Mouse (Mus musculus): ENCODE results near the gene Slc45a2. TPM values are rescaled to one million over a fixed set of nuclear protein-coding genes. Genes with fewer than 3 reads are reported as not detected.
A peak's percentile ranks its signal among the peaks of the same experiment; 100 is the strongest.

Gene Slc45a2
- polyA plus RNA-seq, 1 experiment from 2014 or later, result 0.17 TPM

- no peak overlapping the region for H3K9ac ChIP-seq
- no peak for ATAC-seq (ENCODE audit: low FRiP score)
- H3K36me3 ChIP-seq (replicated peaks), result no peaks in the 10 kb centered on the region
- no peaks in the 10 kb centered on the region for H3K4me1 ChIP-seq
- no peaks in the 10 kb centered on the region for H3K27me3 ChIP-seq
- no peak overlapping the region for H3K4me2 ChIP-seq
- WGBS, result 37% methylated on average over 2 of the region's 2 CpGs
- no peak overlapping the region for H3K27ac ChIP-seq
- no peak overlapping the region for H3K4me3 ChIP-seq (replicated peaks)
- H3K9me3 ChIP-seq, result no peaks in the 10 kb centered on the region
Measured at GRCm38 (mm10) chr15:11014931-11015330, 14.4 kb downstream of the Slc45a2 start.

- Histone ChIP-seq H3K4me1 (no peaks in the 10 kb centered on the region), H3K4me3 (replicated peaks) (no peak overlapping the region), H3K27me3 (no peaks in the 10 kb centered on the region), H3K4me2 (no peak overlapping the region), H3K36me3 (replicated peaks) (no peaks in the 10 kb centered on the region), H3K27ac (no peak overlapping the region), H3K9me3 (no peaks in the 10 kb centered on the region), H3K9ac (no peak overlapping the region)
- 74% methylated on average over 4 of the region's 4 CpGs for WGBS
- ATAC-seq (ENCODE audit: low FRiP score), result no peak
Measured at GRCm38 (mm10) chr15:11026801-11027561, 26.5 kb downstream of the Slc45a2 start.

GRCm38 (mm10) chr15:11030188-11030587 lies 29.7 kb downstream of the Slc45a2 start:
- Histone ChIP-seq H3K4me1 (no peaks in the 10 kb centered on the region), H3K4me3 (replicated peaks) (no peak overlapping the region), H3K4me2 (no peak overlapping the region), H3K27ac (no peak overlapping the region), H3K27me3 (peaks cover 15% of the 10 kb centered on the region), H3K9ac (no peak overlapping the region), H3K9me3 (no peaks in the 10 kb centered on the region), H3K36me3 (replicated peaks) (no peaks in the 10 kb centered on the region)
- no peak for ATAC-seq (ENCODE audit: low FRiP score)
- WGBS, result 78% methylated on average over 3 of the region's 3 CpGs

GRCm38 (mm10) chr15:11035947-11036474 lies 35.5 kb downstream of the Slc45a2 start:
- Histone ChIP-seq H3K27me3 (peaks cover 52% of the 10 kb centered on the region), H3K9me3 (no peaks in the 10 kb centered on the region), H3K4me3 (replicated peaks) (peak overlapping the region; percentile 36), H3K4me2 (peak overlapping the region; percentile 57), H3K4me1 (peaks cover 22% of the 10 kb centered on the region), H3K27ac (no peak overlapping the region), H3K9ac (no peak overlapping the region), H3K36me3 (replicated peaks) (no peaks in the 10 kb centered on the region)
- WGBS, result 4% methylated on average over 34 of the region's 34 CpGs
- no peak; the same call in 1 of the 2 replicates for ATAC-seq (ENCODE audit: low FRiP score)

- ATAC-seq (ENCODE audit: low FRiP score), result peak; percentile 43
- 2% methylated on average over 49 of the region's 49 CpGs for WGBS
- Histone ChIP-seq H3K27ac (no peak overlapping the region), H3K4me3 (replicated peaks) (peak overlapping the region; percentile 36), H3K4me1 (peaks cover 22% of the 10 kb centered on the region), H3K36me3 (replicated peaks) (no peaks in the 10 kb centered on the region), H3K4me2 (peak overlapping the region; percentile 57), H3K9me3 (no peaks in the 10 kb centered on the region), H3K9ac (peak overlapping the region; percentile 29; the same call in 1 of the 2 replicates), H3K27me3 (peaks cover 52% of the 10 kb centered on the region)
Measured at GRCm38 (mm10) chr15:11036535-11037375, 36.2 kb downstream of the Slc45a2 start.

GRCm38 (mm10) chr15:11037376-11037695 lies 36.8 kb downstream of the Slc45a2 start:
- no peaks in the 10 kb centered on the region for H3K9me3 ChIP-seq
- ATAC-seq (ENCODE audit: low FRiP score), result no peak
- H3K9ac ChIP-seq, result peak overlapping the region; percentile 29; the same call in 1 of the 2 replicates
- H3K27me3 ChIP-seq, result peaks cover 52% of the 10 kb centered on the region
- no peaks in the 10 kb centered on the region for H3K36me3 ChIP-seq (replicated peaks)
- H3K4me1 ChIP-seq, result peaks cover 22% of the 10 kb centered on the region
- no peak overlapping the region for H3K27ac ChIP-seq
- peak overlapping the region; percentile 36 for H3K4me3 ChIP-seq (replicated peaks)
- 3% methylated on average over 8 of the region's 8 CpGs for WGBS
- peak overlapping the region; percentile 57 for H3K4me2 ChIP-seq

- Histone ChIP-seq H3K4me2 (peak within 1 kb of the TSS; percentile 57), H3K27me3 (peaks cover 52% of the 10 kb centered on the region), H3K36me3 (replicated peaks) (no peaks in the 10 kb centered on the region), H3K27ac (no peak within 1 kb of the TSS), H3K4me3 (replicated peaks) (peak within 1 kb of the TSS; percentile 36), H3K9me3 (no peaks in the 10 kb centered on the region), H3K4me1 (peaks cover 22% of the 10 kb centered on the region), H3K9ac (peak within 1 kb of the TSS; percentile 29; the same call in 1 of the 2 replicates)
- ATAC-seq (ENCODE audit: low FRiP score), result no peak
- 2% methylated on average over 16 of the region's 16 CpGs for WGBS
Measured at GRCm38 (mm10) chr15:11037711-11038110, 37.2 kb downstream of the Slc45a2 start, which contains the start of gene Rxfp3. Rxfp3 (minus strand) TSS chr15:11037991.

GRCm38 (mm10) chr15:11038476-11038875 lies 38.0 kb downstream of the Slc45a2 start:
- Histone ChIP-seq H3K36me3 (replicated peaks) (no peaks in the 10 kb centered on the region), H3K27ac (no peak overlapping the region), H3K27me3 (peaks cover 52% of the 10 kb centered on the region), H3K4me2 (no peak overlapping the region), H3K9me3 (no peaks in the 10 kb centered on the region), H3K4me1 (peaks cover 22% of the 10 kb centered on the region), H3K4me3 (replicated peaks) (no peak overlapping the region), H3K9ac (no peak overlapping the region)
- ATAC-seq (ENCODE audit: low FRiP score), result no peak
- 4% methylated on average over 12 of the region's 12 CpGs for WGBS

- H3K9ac ChIP-seq, result no peak overlapping the region
- H3K9me3 ChIP-seq, result no peaks in the 10 kb centered on the region
- WGBS, result 72% methylated on average over 5 of the region's 5 CpGs
- no peak overlapping the region for H3K4me2 ChIP-seq
- no peak overlapping the region for H3K4me3 ChIP-seq (replicated peaks)
- ATAC-seq (ENCODE audit: low FRiP score), result no peak
- peaks cover 22% of the 10 kb centered on the region for H3K4me1 ChIP-seq
- H3K27me3 ChIP-seq, result peaks cover 38% of the 10 kb centered on the region
- no peaks in the 10 kb centered on the region for H3K36me3 ChIP-seq (replicated peaks)
- no peak overlapping the region for H3K27ac ChIP-seq
Measured at GRCm38 (mm10) chr15:11040067-11040466, 39.5 kb downstream of the Slc45a2 start.

GRCm38 (mm10) chr15:11041229-11041628 lies 40.7 kb downstream of the Slc45a2 start:
- 89% methylated on average over 2 of the region's 2 CpGs for WGBS
- no peak for ATAC-seq (ENCODE audit: low FRiP score)

GRCm38 (mm10) chr15:11042828-11043227 lies 42.3 kb downstream of the Slc45a2 start:
- no peak for ATAC-seq (ENCODE audit: low FRiP score)
- Histone ChIP-seq H3K4me2 (no peak overlapping the region), H3K36me3 (replicated peaks) (no peaks in the 10 kb centered on the region), H3K9me3 (no peaks in the 10 kb centered on the region), H3K4me3 (replicated peaks) (no peak overlapping the region), H3K27ac (no peak overlapping the region), H3K27me3 (peaks cover 10% of the 10 kb centered on the region), H3K9ac (no peak overlapping the region), H3K4me1 (peaks cover under 1% of the 10 kb centered on the region; the same call in 1 of the 2 replicates)
- WGBS, result 79% methylated on average over 5 of the region's 5 CpGs

More at GRCm38 (mm10) chr15:11041229-11041628, 40.7 kb downstream of the Slc45a2 start:
- Histone ChIP-seq H3K4me3 (replicated peaks) (no peak overlapping the region), H3K27ac (no peak overlapping the region), H3K4me1 (peaks cover 16% of the 10 kb centered on the region), H3K4me2 (no peak overlapping the region), H3K9me3 (no peaks in the 10 kb centered on the region), H3K36me3 (replicated peaks) (no peaks in the 10 kb centered on the region), H3K27me3 (peaks cover 26% of the 10 kb centered on the region), H3K9ac (no peak overlapping the region)
